Mouse (Mus musculus): ENCODE data around the gene Gm10974.

DNA sequence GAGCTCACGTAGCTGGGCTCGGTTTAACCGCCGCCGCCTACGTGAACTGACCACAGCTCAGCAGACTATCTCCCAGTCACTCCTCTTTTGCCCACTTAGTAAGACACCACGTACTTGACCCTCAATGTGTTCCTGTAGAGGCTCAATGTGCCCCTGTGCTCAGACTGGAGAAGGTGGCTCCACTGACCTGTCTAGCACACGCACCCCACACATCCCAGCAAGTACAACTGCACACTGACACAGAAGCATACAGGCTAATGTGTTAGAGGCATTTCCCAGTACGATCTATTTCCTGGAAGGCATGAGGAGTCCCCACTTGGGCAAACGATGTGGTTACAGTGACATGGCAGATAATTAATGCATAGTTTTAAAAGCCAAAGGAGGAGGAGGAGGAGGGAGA, 10.9 kb downstream of the Gm10974 start:
- no peak for TF ChIP-seq CTCF (IDR thresholded peaks at IDR 0.05)
- no peak for TF ChIP-seq POLR2A (IDR thresholded peaks at IDR 0.05; ENCODE audit: insufficient read depth, low read depth, low read length)
